Mouse (Mus musculus) embryonic fibroblast, embryonic 13.5 days (primary cell): ENCODE results near the gene Gm11985.

ENCODE experiments used
- CTCF ChIP-seq: IDR thresholded peaks from 2 replicates; pipeline ENCODE4 v1.5.1; 2011; ENCODE audit warnings: mild to moderate bottlenecking, control low read depth, low read length, moderate library complexity, borderline replicate concordance; ENCODE audit not compliant: insufficient read depth
- POLR2A ChIP-seq: IDR thresholded peaks from 2 replicates; pipeline ENCODE4 v1.6.1; 2011; ENCODE audit warnings: low read depth, mild to moderate bottlenecking, control low read depth, low read length, moderate library complexity

GRCm38 (mm10) chr11:7178724-7179123, 9.6 kb downstream of the Gm11985 start:
- TF ChIP-seq CTCF (no peak), POLR2A (no peak)
